Mouse (Mus musculus) G1E (cell line): ENCODE data around the gene Tbck.

Source experiments
- CTCF ChIP-seq: IDR thresholded peaks from 2 replicates; pipeline ENCODE4 v1.5.1; 2012; ENCODE audit warnings: low read depth, low read length, inconsistent platforms, mixed read lengths
- GATA1 ChIP-seq: IDR thresholded peaks from 2 replicates; pipeline ENCODE4 v1.6.1; 2012; ENCODE audit warnings: borderline replicate concordance, low read length, inconsistent platforms, mixed read lengths

- TF ChIP-seq GATA1 (no peak), CTCF (no peak)
These were observed 192.2 kb downstream of the Tbck start for GRCm38 (mm10) chr3:132876011-132876708.
